Mouse (Mus musculus): ENCODE results near the gene Ppm1b. TPM values are rescaled to one million over a fixed set of nuclear protein-coding genes. Genes with fewer than 3 reads are reported as not detected.

Ppm1b gene
- total and polyA plus RNA-seq, 2 experiments from 2014 or later = 51.9 to 54.7 TPM

- Histone ChIP-seq H3K4me1 (ENCODE audit: insufficient read depth, low read length) (no peaks in the 10 kb centered on the region), H3K4me3 (ENCODE audit: low read depth, low read length) (no peak overlapping the region), H3K27me3 (ENCODE audit: insufficient read depth, low read length) (no peaks in the 10 kb centered on the region), H3K9me3 (ENCODE audit: low read length) (no peaks in the 10 kb centered on the region), H3K36me3 (ENCODE audit: insufficient read depth, low read length) (no peaks in the 10 kb centered on the region), H3K27ac (ENCODE audit: low read depth, low read length) (no peak overlapping the region), H3K4me2 (ENCODE audit: low read depth, low read length, poor library complexity, severe bottlenecking) (no peak overlapping the region), H3K9ac (replicated peaks; ENCODE audit: low read length, poor library complexity, severe bottlenecking) (no peak overlapping the region)
- 63% methylated on average over 11 of the region's 11 CpGs for WGBS
- no peak for TF ChIP-seq CTCF (IDR thresholded peaks at IDR 0.05)
- DNase-seq (ENCODE audit: low spot score) = peak; percentile 23
- no peak; the same call in 1 of the 2 replicates for ATAC-seq (ENCODE audit: low FRiP score)
Measured at GRCm38 (mm10) chr17:85034068-85034467, 77.5 kb downstream of the Ppm1b start.

- no peak overlapping the region for H3K9ac ChIP-seq (replicated peaks; ENCODE audit: low read length, poor library complexity, severe bottlenecking)
- no peak for DNase-seq (ENCODE audit: low spot score)
- H3K27ac ChIP-seq (ENCODE audit: low read depth, low read length) = no peak overlapping the region
- no peaks in the 10 kb centered on the region for H3K27me3 ChIP-seq (ENCODE audit: insufficient read depth, low read length)
- no peak for ATAC-seq (ENCODE audit: low FRiP score)
- H3K4me3 ChIP-seq (ENCODE audit: low read depth, low read length) = no peak overlapping the region
- H3K36me3 ChIP-seq (ENCODE audit: insufficient read depth, low read length) = no peaks in the 10 kb centered on the region
- H3K4me1 ChIP-seq (ENCODE audit: insufficient read depth, low read length) = no peaks in the 10 kb centered on the region
- H3K9me3 ChIP-seq (ENCODE audit: low read length) = no peaks in the 10 kb centered on the region
- TF ChIP-seq CTCF (IDR thresholded peaks at IDR 0.05) = no peak
- WGBS = 86% methylated on average over 5 of the region's 5 CpGs
- no peak overlapping the region for H3K4me2 ChIP-seq (ENCODE audit: low read depth, low read length, poor library complexity, severe bottlenecking)
Measured at GRCm38 (mm10) chr17:85037855-85038254, 81.3 kb downstream of the Ppm1b start.

GRCm38 (mm10) chr17:85038311-85038710 lies 81.8 kb downstream of the Ppm1b start:
- H3K27me3 ChIP-seq (ENCODE audit: insufficient read depth, low read length) = no peaks in the 10 kb centered on the region
- TF ChIP-seq CTCF (IDR thresholded peaks at IDR 0.05) = no peak
- DNase-seq (ENCODE audit: low spot score) (no peak), ATAC-seq (ENCODE audit: low FRiP score) (no peak)
- 86% methylated on average over 4 of the region's 4 CpGs for WGBS
- H3K9me3 ChIP-seq (ENCODE audit: low read length) = no peaks in the 10 kb centered on the region
- H3K36me3 ChIP-seq (ENCODE audit: insufficient read depth, low read length) = no peaks in the 10 kb centered on the region
- H3K27ac ChIP-seq (ENCODE audit: low read depth, low read length) = no peak overlapping the region
- H3K4me1 ChIP-seq (ENCODE audit: insufficient read depth, low read length) = no peaks in the 10 kb centered on the region
- H3K4me3 ChIP-seq (ENCODE audit: low read depth, low read length) = no peak overlapping the region
- no peak overlapping the region for H3K9ac ChIP-seq (replicated peaks; ENCODE audit: low read length, poor library complexity, severe bottlenecking)
- H3K4me2 ChIP-seq (ENCODE audit: low read depth, low read length, poor library complexity, severe bottlenecking) = no peak overlapping the region

- Histone ChIP-seq H3K36me3 (ENCODE audit: insufficient read depth, low read length) (no peaks in the 10 kb centered on the region), H3K4me3 (ENCODE audit: low read depth, low read length) (no peak overlapping the region), H3K9ac (replicated peaks; ENCODE audit: low read length, poor library complexity, severe bottlenecking) (no peak overlapping the region), H3K4me1 (ENCODE audit: insufficient read depth, low read length) (no peaks in the 10 kb centered on the region), H3K9me3 (ENCODE audit: low read length) (no peaks in the 10 kb centered on the region), H3K27ac (ENCODE audit: low read depth, low read length) (no peak overlapping the region), H3K27me3 (ENCODE audit: insufficient read depth, low read length) (no peaks in the 10 kb centered on the region), H3K4me2 (ENCODE audit: low read depth, low read length, poor library complexity, severe bottlenecking) (no peak overlapping the region)
- DNase-seq (ENCODE audit: low spot score) (no peak), ATAC-seq (ENCODE audit: low FRiP score) (no peak)
- no peak for TF ChIP-seq CTCF (IDR thresholded peaks at IDR 0.05)
- 93% methylated on average over 5 of the region's 5 CpGs for WGBS
Measured at GRCm38 (mm10) chr17:85038761-85039160, 82.2 kb downstream of the Ppm1b start.

GRCm38 (mm10) chr17:85040913-85041312 lies 84.4 kb downstream of the Ppm1b start:
- DNase-seq (ENCODE audit: low spot score) = no peak
- no peaks in the 10 kb centered on the region for H3K27me3 ChIP-seq (ENCODE audit: insufficient read depth, low read length)
- WGBS = 84% methylated on average over 7 of the region's 7 CpGs
- H3K4me3 ChIP-seq (ENCODE audit: low read depth, low read length) = no peak overlapping the region
- H3K4me2 ChIP-seq (ENCODE audit: low read depth, low read length, poor library complexity, severe bottlenecking) = no peak overlapping the region
- no peak overlapping the region for H3K27ac ChIP-seq (ENCODE audit: low read depth, low read length)
- no peak overlapping the region for H3K9ac ChIP-seq (replicated peaks; ENCODE audit: low read length, poor library complexity, severe bottlenecking)
- H3K9me3 ChIP-seq (ENCODE audit: low read length) = no peaks in the 10 kb centered on the region
- no peaks in the 10 kb centered on the region for H3K36me3 ChIP-seq (ENCODE audit: insufficient read depth, low read length)
- no peaks in the 10 kb centered on the region for H3K4me1 ChIP-seq (ENCODE audit: insufficient read depth, low read length)
- no peak for TF ChIP-seq CTCF (IDR thresholded peaks at IDR 0.05)
- no peak for ATAC-seq (ENCODE audit: low FRiP score)

- Histone ChIP-seq H3K9me3 (ENCODE audit: low read length) (no peaks in the 10 kb centered on the region), H3K36me3 (ENCODE audit: insufficient read depth, low read length) (no peaks in the 10 kb centered on the region), H3K27ac (ENCODE audit: low read depth, low read length) (no peak overlapping the region), H3K4me1 (ENCODE audit: insufficient read depth, low read length) (no peaks in the 10 kb centered on the region), H3K4me2 (ENCODE audit: low read depth, low read length, poor library complexity, severe bottlenecking) (no peak overlapping the region), H3K4me3 (ENCODE audit: low read depth, low read length) (no peak overlapping the region), H3K27me3 (ENCODE audit: insufficient read depth, low read length) (no peaks in the 10 kb centered on the region), H3K9ac (replicated peaks; ENCODE audit: low read length, poor library complexity, severe bottlenecking) (no peak overlapping the region)
- ATAC-seq (ENCODE audit: low FRiP score) (no peak), DNase-seq (ENCODE audit: low spot score) (no peak)
- WGBS = 68% methylated on average over 6 of the region's 6 CpGs
- no peak for TF ChIP-seq CTCF (IDR thresholded peaks at IDR 0.05)
Measured at GRCm38 (mm10) chr17:85042419-85042818, 85.9 kb downstream of the Ppm1b start.

Measured in midbrain, postnatal 0 days (tissue).